Mouse (Mus musculus) stomach, postnatal 0 days (tissue): ENCODE data around the gene Gm47996. TPM values are rescaled to one million over a fixed set of nuclear protein-coding genes. Genes with fewer than 3 reads are reported as not detected.
"Not testable (repeated sequence)": the region's sequence is repeated elsewhere in the genome, so short reads cannot be mapped to it uniquely, and the experiment has no call there.

Source experiments
- ATAC-seq: fragments of 200-750 bp; cut with Nextera tagmentation; 2 replicates; pipeline ENCODE4 v1.8.0; 2017; ENCODE audit not compliant: low FRiP score, low TSS enrichment
- DNase-seq: peaks from one replicate; pipeline ENCODE4 v3.0.0-alpha.2; 2016; ENCODE audit warnings: low spot score
- H3K27ac ChIP-seq: fragments of 300-500 bp; sonication (generic); replicated peaks from 2 replicates; pipeline ENCODE4 v1.5.1; 2014; ENCODE audit warnings: mild to moderate bottlenecking, control low read depth
- H3K27me3 ChIP-seq: fragments of 300-500 bp; sonication (generic); 2 replicates; pipeline ENCODE4 v1.6.1; 2014; ENCODE audit warnings: low read length; ENCODE audit not compliant: control insufficient read depth, insufficient read depth
- H3K36me3 ChIP-seq: fragments of 300-500 bp; sonication (generic); 2 replicates; pipeline ENCODE4 v1.6.1; 2014; ENCODE audit warnings: low read length, mixed read lengths; ENCODE audit not compliant: control insufficient read depth, insufficient read depth
- H3K4me1 ChIP-seq: fragments of 300-500 bp; sonication (generic); replicated peaks from 2 replicates; pipeline ENCODE4 v1.6.1; 2014; ENCODE audit warnings: antibody characterized with exemption; ENCODE audit not compliant: control insufficient read depth, insufficient read depth
- H3K4me2 ChIP-seq: fragments of 300-500 bp; sonication (generic); replicated peaks from 2 replicates; pipeline ENCODE4 v1.6.1; 2014; ENCODE audit warnings: low read depth, mild to moderate bottlenecking, control low read depth, moderate library complexity
- H3K4me3 ChIP-seq: fragments of 300-500 bp; sonication (generic); 2 replicates; pipeline ENCODE4 v1.5.1; 2014; ENCODE audit warnings: low read depth, low read length, control low read depth
- H3K9ac ChIP-seq: fragments of 300-500 bp; sonication (generic); 2 replicates; pipeline ENCODE4 v1.6.1; 2014; ENCODE audit warnings: mild to moderate bottlenecking, low read length, control low read depth, mixed read lengths
- H3K9me3 ChIP-seq: fragments of 300-500 bp; sonication (generic); 2 replicates; pipeline ENCODE4 v1.6.1; 2016; ENCODE audit warnings: low read length; ENCODE audit not compliant: control insufficient read depth
- CTCF ChIP-seq: IDR thresholded peaks from 2 replicates; pipeline ENCODE4 v1.5.1; 2016; ENCODE audit warnings: antibody characterized with exemption, low read depth, mild to moderate bottlenecking, moderate library complexity
- EP300 ChIP-seq: optimal IDR thresholded peaks from 2 replicates; pipeline ENCODE3; 2016; ENCODE audit warnings: antibody characterized with exemption
- WGBS: fragments of 180-500 bp; shearing (Covaris S2); extraction: QIAGEN DNeasy Blood & Tissue Kit; methylation state at CpG from one replicate; pipeline ENCODE4 v1.1.7; 2014; 5-methylcytosine and 5-hydroxymethylcytosine counted together
- polyA plus RNA-seq: library from polyadenylated mRNA; unstranded; fragments of >200 nt; fragmentation: Nextera tagmentation; extraction: Ambion mirVana; gene quantifications from 2 replicates; pipeline ENCODE4 v1.2.1, GENCODE M21; 2015

Gene Gm47996
- polyA plus RNA-seq, 1 experiment from 2014 or later: not detected

DNA sequence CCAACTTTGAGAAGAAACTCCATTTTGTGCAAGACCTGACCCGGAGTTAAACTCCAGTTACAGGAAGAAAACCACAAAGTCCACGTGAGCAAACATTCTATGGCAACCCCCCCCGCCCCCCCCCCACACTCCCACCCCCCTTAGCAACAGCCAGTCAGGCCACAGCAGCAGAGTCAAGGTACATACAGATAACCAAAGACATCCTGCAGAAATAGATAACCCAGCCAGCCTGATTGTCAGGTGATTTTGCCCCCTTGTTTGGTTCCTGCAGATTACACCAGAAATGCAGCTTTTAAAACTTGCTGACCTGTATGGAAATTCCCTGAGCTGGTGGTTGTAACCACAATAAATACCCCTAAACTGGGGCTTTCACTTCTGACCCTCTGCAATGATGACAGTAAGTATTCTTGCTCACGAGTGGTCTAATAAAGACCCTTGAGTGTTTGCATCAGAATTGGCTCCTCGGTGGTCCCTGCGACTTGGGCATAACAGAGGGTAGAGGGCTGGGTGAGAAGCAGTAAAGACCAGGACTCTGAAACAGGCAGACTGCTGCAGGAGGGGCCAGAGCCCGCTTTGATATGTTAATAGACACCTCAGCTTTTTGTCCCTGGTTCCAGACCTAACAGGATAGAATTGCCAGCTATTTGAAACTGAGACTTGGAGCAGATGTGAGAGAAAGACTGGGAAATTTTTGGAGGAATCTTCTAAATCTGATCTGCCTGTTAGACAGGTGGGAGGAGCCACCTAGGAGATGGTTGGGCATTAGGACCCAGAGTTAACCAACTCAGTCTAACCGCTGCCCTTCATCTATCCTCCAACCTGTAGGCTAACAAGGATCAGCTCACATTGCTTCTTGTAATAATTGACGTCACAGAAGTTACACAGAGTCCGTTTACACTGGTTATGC, 32.6 kb upstream of the Gm47996 start:
- no peak overlapping the region for H3K9ac ChIP-seq
- no peaks in the 10 kb centered on the region for H3K27me3 ChIP-seq
- no peak overlapping the region for H3K4me3 ChIP-seq
- H3K9me3 ChIP-seq: no peaks in the 10 kb centered on the region
- DNase-seq (peak; percentile 44), ATAC-seq (peak; percentile 98)
- TF ChIP-seq EP300 (no peak), CTCF (no peak)
- H3K4me1 ChIP-seq: no peaks in the 10 kb centered on the region
- no peaks in the 10 kb centered on the region for H3K36me3 ChIP-seq
- no peak overlapping the region for H3K27ac ChIP-seq
- WGBS: 17% methylated on average over 9 of the region's 10 CpGs
- H3K4me2 ChIP-seq: peak overlapping the region; percentile 20; the same call in 1 of the 2 replicates

- no peaks in the 10 kb centered on the region for H3K9me3 ChIP-seq
- no peaks in the 10 kb centered on the region for H3K4me1 ChIP-seq
- H3K36me3 ChIP-seq: no peaks in the 10 kb centered on the region
- H3K27me3 ChIP-seq: no peaks in the 10 kb centered on the region
- TF ChIP-seq CTCF: no peak
- TF ChIP-seq EP300: no peak
- no peak overlapping the region for H3K4me3 ChIP-seq
- DNase-seq (no peak), ATAC-seq (no peak)
- no peak overlapping the region for H3K27ac ChIP-seq
- WGBS: 10% methylated on average over 4 of the region's 4 CpGs
- H3K9ac ChIP-seq: no peak overlapping the region
- H3K4me2 ChIP-seq: peak overlapping the region; percentile 20
Observed at GRCm38 (mm10) chr1:151177937-151178271, 32.0 kb upstream of the Gm47996 start.

DNA sequence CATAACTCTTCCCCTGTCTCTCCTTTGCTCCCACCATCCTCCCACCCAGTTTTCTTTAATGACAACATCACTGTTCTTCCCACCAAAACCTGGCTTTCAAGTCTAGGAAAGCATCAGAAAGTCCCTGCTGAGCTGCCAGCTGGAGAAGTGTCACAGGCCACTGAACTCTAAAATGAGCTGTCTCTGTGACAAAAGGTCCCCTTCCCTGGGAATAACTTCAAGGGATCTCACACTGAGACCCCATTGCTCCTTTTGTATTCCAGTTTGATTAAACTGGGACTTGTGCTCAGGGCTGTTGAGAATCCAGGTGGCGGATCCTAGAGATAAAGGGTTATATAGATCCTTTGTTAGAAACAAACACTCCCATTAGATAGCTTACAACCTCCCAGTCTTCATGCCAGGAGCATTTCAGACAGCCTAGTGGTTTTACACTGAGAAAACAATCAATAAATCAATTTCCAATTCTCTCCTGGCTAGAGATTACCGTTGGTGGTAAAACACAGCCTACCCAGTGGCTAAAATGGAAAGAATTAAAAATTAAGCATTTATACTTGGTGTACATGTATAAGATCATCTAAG, 31.3 kb upstream of the Gm47996 start:
- Histone ChIP-seq H3K4me2 (no peak overlapping the region), H3K27me3 (no peaks in the 10 kb centered on the region), H3K27ac (no peak overlapping the region), H3K9ac (no peak overlapping the region), H3K36me3 (no peaks in the 10 kb centered on the region), H3K4me3 (no peak overlapping the region), H3K9me3 (no peaks in the 10 kb centered on the region), H3K4me1 (no peaks in the 10 kb centered on the region)
- WGBS: 55% methylated on average over 2 of the region's 2 CpGs
- DNase-seq (no peak), ATAC-seq (no peak)
- TF ChIP-seq EP300 (no peak), CTCF (no peak)

- Histone ChIP-seq H3K9me3 (no peaks in the 10 kb centered on the region), H3K4me2 (no peak overlapping the region), H3K4me3 (no peak overlapping the region), H3K27ac (no peak overlapping the region), H3K36me3 (no peaks in the 10 kb centered on the region), H3K27me3 (no peaks in the 10 kb centered on the region), H3K9ac (no peak overlapping the region), H3K4me1 (no peaks in the 10 kb centered on the region)
- DNase-seq (no peak), ATAC-seq (no peak)
- WGBS: 76% methylated on average over 2 of the region's 2 CpGs
- TF ChIP-seq CTCF (no peak), EP300 (no peak)
Observed at GRCm38 (mm10) chr1:151180167-151180566, 29.8 kb upstream of the Gm47996 start.

DNA sequence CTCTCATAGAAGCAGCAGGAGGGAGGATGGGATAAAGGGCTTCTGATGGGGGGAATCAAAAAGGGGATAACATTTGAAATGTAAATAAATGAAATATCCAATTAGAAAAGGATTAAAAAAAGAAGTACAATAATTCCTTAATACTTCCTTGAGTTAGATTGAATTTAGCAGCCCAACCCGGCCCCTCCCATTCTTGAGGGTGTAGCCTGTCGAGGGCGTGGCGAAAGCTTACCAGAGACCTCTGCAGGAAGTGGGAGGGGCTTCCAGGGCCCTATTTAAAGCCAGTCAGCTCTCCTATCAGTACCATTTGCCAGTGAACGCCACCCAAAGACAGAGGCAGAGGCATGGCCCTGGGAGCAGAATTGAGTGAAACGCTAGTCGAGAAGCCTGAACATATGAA, 27.7 kb upstream of the Gm47996 start, which contains the start of gene Gm47985:
Gene Gm47985 (plus strand): TSS at position 272 of the 400 bp plus-strand sequence.
- H3K9ac ChIP-seq, DNase-seq, ATAC-seq, H3K4me3 ChIP-seq, H3K27me3 ChIP-seq, H3K27ac ChIP-seq, H3K4me2 ChIP-seq, H3K36me3 ChIP-seq, H3K4me1 ChIP-seq, H3K9me3 ChIP-seq: not testable (repeated sequence)
- no CpG with 5 or more reads among the region's 7 CpGs for WGBS

- H3K4me1 ChIP-seq, H3K9me3 ChIP-seq, DNase-seq, H3K27me3 ChIP-seq, H3K27ac ChIP-seq, ATAC-seq, H3K4me3 ChIP-seq, H3K36me3 ChIP-seq, H3K4me2 ChIP-seq, H3K9ac ChIP-seq: not testable (repeated sequence)
- 59% methylated on average over 3 of the region's 3 CpGs for WGBS
Observed at GRCm38 (mm10) chr1:151186186-151186585, 23.7 kb upstream of the Gm47996 start.

- not testable (repeated sequence) for DNase-seq, ATAC-seq, H3K9me3 ChIP-seq, H3K27ac ChIP-seq, H3K36me3 ChIP-seq, H3K4me2 ChIP-seq, H3K4me3 ChIP-seq, H3K27me3 ChIP-seq, H3K4me1 ChIP-seq, H3K9ac ChIP-seq
- 79% methylated on average over 4 of the region's 4 CpGs for WGBS
Observed at GRCm38 (mm10) chr1:151186879-151187424, 23.0 kb upstream of the Gm47996 start.
